Mouse (Mus musculus): ENCODE results near the gene Mpdu1. TPM values are rescaled to one million over a fixed set of nuclear protein-coding genes. Genes with fewer than 3 reads are reported as not detected.

The Mpdu1 gene
- polyA plus RNA-seq, 1 experiment: 174 TPM

- TF ChIP-seq CTCF (IDR thresholded peaks at IDR 0.05; ENCODE audit: borderline replicate concordance, control insufficient read depth, extremely low read depth, insufficient read depth, low read length, poor library complexity) (peak; percentile 72; the same call in 1 of the 2 replicates), POLR2A (IDR thresholded peaks at IDR 0.05; ENCODE audit: control insufficient read depth, extremely low read depth, insufficient read depth, low read length, poor library complexity) (no peak)
- H3K27ac ChIP-seq (ENCODE audit: control insufficient read depth, insufficient read depth, low read length): no peak overlapping the region
- no peaks in the 10 kb centered on the region for H3K36me3 ChIP-seq (ENCODE audit: control insufficient read depth, insufficient read depth, low read length)
- 12% methylated on average over 19 of the region's 19 CpGs for WGBS
- H3K4me3 ChIP-seq (ENCODE audit: control insufficient read depth, insufficient read depth, low read length): no peak overlapping the region
- no peaks in the 10 kb centered on the region; the same call in 1 of the 2 replicates for H3K27me3 ChIP-seq (ENCODE audit: control insufficient read depth, insufficient read depth, low read length)
- 0 out of 2 replicates have a peak, but pooled peaks cover 5% of the 10 kb centered on the region for H3K4me1 ChIP-seq (replicated peaks; ENCODE audit: control insufficient read depth, insufficient read depth, low read length)
- peak; percentile 74 for DNase-seq
Measured at GRCm38 (mm10) chr11:69613553-69614256, 48.7 kb downstream of the Mpdu1 start.

DNA sequence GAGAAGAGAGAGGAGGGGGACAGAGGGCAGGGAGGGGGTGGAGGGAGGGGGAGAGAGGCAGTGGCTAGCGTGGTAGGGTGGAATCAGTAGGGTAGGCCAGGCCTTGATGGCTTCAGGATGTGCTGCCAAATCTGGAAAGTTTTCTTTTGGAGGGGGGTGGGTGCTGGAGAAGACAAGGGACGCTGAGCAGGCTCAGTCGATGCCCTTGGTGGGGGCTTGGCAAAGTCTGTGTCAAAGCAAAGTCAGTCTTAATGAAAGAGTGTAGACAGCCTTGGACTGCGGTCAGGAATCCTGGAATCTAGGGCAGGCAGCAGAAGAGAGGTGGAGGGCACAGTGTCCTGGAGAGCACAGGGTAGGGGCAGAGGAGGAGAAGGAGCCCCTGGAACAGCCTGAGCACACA, 51.5 kb downstream of the Mpdu1 start:
- H3K27ac ChIP-seq (ENCODE audit: control insufficient read depth, insufficient read depth, low read length): no peak overlapping the region
- no peak for DNase-seq
- no peaks in the 10 kb centered on the region for H3K36me3 ChIP-seq (ENCODE audit: control insufficient read depth, insufficient read depth, low read length)
- H3K4me3 ChIP-seq (ENCODE audit: control insufficient read depth, insufficient read depth, low read length): no peak overlapping the region
- TF ChIP-seq POLR2A (IDR thresholded peaks at IDR 0.05; ENCODE audit: control insufficient read depth, extremely low read depth, insufficient read depth, low read length, poor library complexity) (no peak), CTCF (IDR thresholded peaks at IDR 0.05; ENCODE audit: borderline replicate concordance, control insufficient read depth, extremely low read depth, insufficient read depth, low read length, poor library complexity) (no peak)
- 81% methylated on average over 4 of the region's 4 CpGs for WGBS
- H3K27me3 ChIP-seq (ENCODE audit: control insufficient read depth, insufficient read depth, low read length): no peaks in the 10 kb centered on the region
- peaks cover 10% of the 10 kb centered on the region for H3K4me1 ChIP-seq (replicated peaks; ENCODE audit: control insufficient read depth, insufficient read depth, low read length)

DNA sequence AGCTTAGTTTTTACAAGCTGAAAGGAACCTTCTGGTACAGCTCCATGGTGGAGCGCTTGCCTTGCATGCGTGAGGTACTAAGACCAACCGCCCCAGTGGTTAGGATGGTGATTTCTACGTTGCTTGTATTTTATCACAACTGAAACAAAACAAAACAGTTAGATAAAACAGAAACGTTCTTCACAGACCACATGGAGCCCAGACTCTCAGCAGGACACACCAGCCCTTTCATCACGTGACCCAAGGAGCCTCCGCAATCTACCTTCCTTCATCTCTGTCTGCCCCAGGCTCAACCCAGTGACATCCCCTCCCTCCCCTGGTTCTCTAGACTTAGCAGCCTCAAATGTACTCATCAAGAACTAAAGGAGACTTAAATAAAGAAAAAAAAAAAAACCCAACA, 53.0 kb downstream of the Mpdu1 start:
- DNase-seq: no peak
- TF ChIP-seq POLR2A (IDR thresholded peaks at IDR 0.05; ENCODE audit: control insufficient read depth, extremely low read depth, insufficient read depth, low read length, poor library complexity): no peak
- TF ChIP-seq CTCF (IDR thresholded peaks at IDR 0.05; ENCODE audit: borderline replicate concordance, control insufficient read depth, extremely low read depth, insufficient read depth, low read length, poor library complexity): no peak
- Histone ChIP-seq H3K36me3 (ENCODE audit: control insufficient read depth, insufficient read depth, low read length) (no peaks in the 10 kb centered on the region), H3K27ac (ENCODE audit: control insufficient read depth, insufficient read depth, low read length) (no peak overlapping the region), H3K27me3 (ENCODE audit: control insufficient read depth, insufficient read depth, low read length) (0 out of 2 replicates have a peak, but pooled peaks cover 1% of the 10 kb centered on the region), H3K4me3 (ENCODE audit: control insufficient read depth, insufficient read depth, low read length) (no peak overlapping the region), H3K4me1 (replicated peaks; ENCODE audit: control insufficient read depth, insufficient read depth, low read length) (peaks cover 22% of the 10 kb centered on the region)
- WGBS: 80% methylated on average over 7 of the region's 7 CpGs

DNA sequence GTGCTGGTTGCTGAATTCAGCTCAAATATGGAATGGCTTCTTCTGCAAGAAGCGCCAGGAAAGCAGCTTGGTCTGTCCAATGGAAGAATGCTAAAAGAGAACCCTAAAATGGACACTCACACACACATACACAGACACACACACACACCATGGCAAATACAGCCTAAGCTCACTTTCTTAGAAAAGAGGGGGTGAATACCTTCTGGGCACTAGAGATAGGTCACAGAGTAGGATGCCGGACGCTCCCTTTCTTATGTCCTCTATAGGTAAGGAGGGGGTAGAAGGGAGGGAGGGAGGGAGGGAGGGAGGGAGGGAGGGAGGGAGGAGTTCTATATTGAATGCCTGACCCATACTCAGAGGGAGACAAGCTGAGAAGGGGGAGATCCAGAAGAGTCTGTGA, 53.9 kb downstream of the Mpdu1 start:
- H3K36me3 ChIP-seq (ENCODE audit: control insufficient read depth, insufficient read depth, low read length): no peaks in the 10 kb centered on the region
- TF ChIP-seq POLR2A (IDR thresholded peaks at IDR 0.05; ENCODE audit: control insufficient read depth, extremely low read depth, insufficient read depth, low read length, poor library complexity): no peak
- TF ChIP-seq CTCF (IDR thresholded peaks at IDR 0.05; ENCODE audit: borderline replicate concordance, control insufficient read depth, extremely low read depth, insufficient read depth, low read length, poor library complexity): no peak
- H3K27me3 ChIP-seq (ENCODE audit: control insufficient read depth, insufficient read depth, low read length): 0 out of 2 replicates have a peak, but pooled peaks cover 6% of the 10 kb centered on the region
- peaks cover 18% of the 10 kb centered on the region for H3K4me1 ChIP-seq (replicated peaks; ENCODE audit: control insufficient read depth, insufficient read depth, low read length)
- 98% methylated on average over 3 of the region's 3 CpGs for WGBS
- H3K4me3 ChIP-seq (ENCODE audit: control insufficient read depth, insufficient read depth, low read length): no peak overlapping the region
- no peak for DNase-seq
- H3K27ac ChIP-seq (ENCODE audit: control insufficient read depth, insufficient read depth, low read length): no peak overlapping the region

- Histone ChIP-seq H3K36me3 (ENCODE audit: control insufficient read depth, insufficient read depth, low read length) (no peaks in the 10 kb centered on the region), H3K27ac (ENCODE audit: control insufficient read depth, insufficient read depth, low read length) (no peak overlapping the region), H3K27me3 (ENCODE audit: control insufficient read depth, insufficient read depth, low read length) (peaks cover 6% of the 10 kb centered on the region; the same call in 1 of the 2 replicates), H3K4me1 (replicated peaks; ENCODE audit: control insufficient read depth, insufficient read depth, low read length) (peaks cover 17% of the 10 kb centered on the region), H3K4me3 (ENCODE audit: control insufficient read depth, insufficient read depth, low read length) (no peak overlapping the region)
- no peak for TF ChIP-seq POLR2A (IDR thresholded peaks at IDR 0.05; ENCODE audit: control insufficient read depth, extremely low read depth, insufficient read depth, low read length, poor library complexity)
- TF ChIP-seq CTCF (IDR thresholded peaks at IDR 0.05; ENCODE audit: borderline replicate concordance, control insufficient read depth, extremely low read depth, insufficient read depth, low read length, poor library complexity): no peak
- DNase-seq: no peak
- 69% methylated on average over 2 of the region's 2 CpGs for WGBS
Measured at GRCm38 (mm10) chr11:69606832-69607231, 55.6 kb downstream of the Mpdu1 start.

Other genes starting within 250 kb of the Mpdu1 start
- 61.0 and 77.3 TPM in 2 replicates for gene Kdm6b, start 249.0 kb downstream of the Mpdu1 start, polyA plus RNA-seq (2012; rRNA removed)
- gene Dnah2, start 113.5 kb downstream of the Mpdu1 start, polyA plus RNA-seq (2012; rRNA removed): 0.28 and 0.39 TPM in 2 replicates
- 3.7 and 8.7 TPM in 2 replicates for gene Efnb3, start 102.4 kb downstream of the Mpdu1 start, polyA plus RNA-seq (2012; rRNA removed)
- gene Wrap53, start 82.4 kb downstream of the Mpdu1 start, polyA plus RNA-seq (2012; rRNA removed): 41.2 and 48.5 TPM in 2 replicates
- gene Trp53, start 82.3 kb downstream of the Mpdu1 start, polyA plus RNA-seq (2012; rRNA removed): 266 and 303 TPM in 2 replicates
- gene Atp1b2, start 56.7 kb downstream of the Mpdu1 start, polyA plus RNA-seq (2012; rRNA removed): 3.4 and 4.2 TPM in 2 replicates
- gene Shbg, start 44.7 kb downstream of the Mpdu1 start, polyA plus RNA-seq (2012; rRNA removed): not detected in 2 replicates
- 0.67 and 0.73 TPM in 2 replicates for gene Sat2, start 40.6 kb downstream of the Mpdu1 start, polyA plus RNA-seq (2012; rRNA removed)
- gene Fxr2, start 29.7 kb downstream of the Mpdu1 start, polyA plus RNA-seq (2012; rRNA removed): 94.1 and 96.0 TPM in 2 replicates
- gene Sox15, start 7.3 kb downstream of the Mpdu1 start, polyA plus RNA-seq (2012; rRNA removed): 0.24 and 0.52 TPM in 2 replicates
- 101 and 117 TPM in 2 replicates for gene Cd68, start 3.5 kb upstream of the Mpdu1 start, polyA plus RNA-seq (2012; rRNA removed)
- 669 and 722 TPM in 2 replicates for gene Eif4a1, start 9.8 kb upstream of the Mpdu1 start, polyA plus RNA-seq (2012; rRNA removed)
- gene Senp3, start 19.4 kb upstream of the Mpdu1 start, polyA plus RNA-seq (2012; rRNA removed): 83.3 and 89.1 TPM in 2 replicates
- gene Tnfsf13, start 23.1 kb upstream of the Mpdu1 start, polyA plus RNA-seq (2012; rRNA removed): 2.2 and 3.0 TPM in 2 replicates
- gene Tnfsf12, start 33.2 kb upstream of the Mpdu1 start, polyA plus RNA-seq (2012; rRNA removed): 12.2 and 16.3 TPM in 2 replicates
- 2.7 and 3.4 TPM in 2 replicates for gene Tnfsfm13, start 33.5 kb upstream of the Mpdu1 start, polyA plus RNA-seq (2012; rRNA removed)
- 113 and 125 TPM in 2 replicates for gene Polr2a, start 96.0 kb upstream of the Mpdu1 start, polyA plus RNA-seq (2012; rRNA removed)
- gene Slc35g3, start 99.3 kb upstream of the Mpdu1 start, polyA plus RNA-seq (2012; rRNA removed): 0.08 and 0.29 TPM in 2 replicates
- gene Zbtb4, start 103.3 kb upstream of the Mpdu1 start, polyA plus RNA-seq (2012; rRNA removed): 32.2 and 35.6 TPM in 2 replicates
- 12.9 and 15.7 TPM in 2 replicates for gene Chrnb1, start 133.3 kb upstream of the Mpdu1 start, polyA plus RNA-seq (2012; rRNA removed)
- 1.7 and 2.4 TPM in 2 replicates for gene Fgf11, start 139.2 kb upstream of the Mpdu1 start, polyA plus RNA-seq (2012; rRNA removed)
- 4.7 and 5.1 TPM in 2 replicates for gene Tmem102, start 143.0 kb upstream of the Mpdu1 start, polyA plus RNA-seq (2012; rRNA removed)
- gene Gm39566, start 152.7 kb upstream of the Mpdu1 start, polyA plus RNA-seq (2012; rRNA removed): 0.05 TPM in 1 of 2 replicates, not detected in the other
- 0.22 TPM in 1 of 2 replicates, not detected in the other for gene Spem2, start 155.8 kb upstream of the Mpdu1 start, polyA plus RNA-seq (2012; rRNA removed)
- gene Spem1, start 159.5 kb upstream of the Mpdu1 start, polyA plus RNA-seq (2012; rRNA removed): 0.20 and 0.61 TPM in 2 replicates
- 14.4 and 15.3 TPM in 2 replicates for gene Nlgn2, start 175.1 kb upstream of the Mpdu1 start, polyA plus RNA-seq (2012; rRNA removed)
- gene Tmem256, start 175.9 kb upstream of the Mpdu1 start, polyA plus RNA-seq (2012; rRNA removed): 160 and 224 TPM in 2 replicates
- 132 and 142 TPM in 2 replicates for gene Plscr3, start 183.7 kb upstream of the Mpdu1 start, polyA plus RNA-seq (2012; rRNA removed)
- gene Tnk1, start 196.1 kb upstream of the Mpdu1 start, polyA plus RNA-seq (2012; rRNA removed): 2.6 and 3.1 TPM in 2 replicates
- gene Tmem95, start 215.4 kb upstream of the Mpdu1 start, polyA plus RNA-seq (2012; rRNA removed): not detected in 2 replicates
- gene Kctd11, start 218.8 kb upstream of the Mpdu1 start, polyA plus RNA-seq (2012; rRNA removed): 6.2 and 8.0 TPM in 2 replicates
- gene Acap1, start 232.9 kb upstream of the Mpdu1 start, polyA plus RNA-seq (2012; rRNA removed): 405 and 462 TPM in 2 replicates
- 7.1 and 10.2 TPM in 2 replicates for gene 2810408A11Rik, start 238.3 kb upstream of the Mpdu1 start, polyA plus RNA-seq (2012; rRNA removed)
- 85.3 and 90.7 TPM in 2 replicates for gene Neurl4, start 238.4 kb upstream of the Mpdu1 start, polyA plus RNA-seq (2012; rRNA removed)